Comparison of ENCODE assay signal across 12 mouse cellular contexts in genomic region chr5:27220116-27220515, GRCm38 (mm10).
"Had no signal": no experiment of that assay in that cellular context is flagged by ENCODE, and none has a peak within 500 bp of the region (broad histone marks: within the 10 kb centered on the region; RNA-seq: fewer than 3 reads in every experiment).

No protein-coding gene starts in this region.

- H3K27me3 ChIP-seq: kidney, embryonic 15.5 days; liver, embryonic 13.5 days; midbrain, embryonic 12.5 days had no signal

- H3K9me3 ChIP-seq: kidney, embryonic 15.5 days; liver, embryonic 13.5 days; midbrain, embryonic 12.5 days had no signal

- ATAC-seq: liver, postnatal 0 days had no signal

- H3K9ac ChIP-seq: kidney, embryonic 15.5 days; liver, embryonic 13.5 days; liver, postnatal 0 days; midbrain, embryonic 12.5 days had no signal

- H3K4me1 ChIP-seq: kidney, embryonic 15.5 days; liver, embryonic 13.5 days; midbrain, embryonic 12.5 days had no signal

- H3K4me2 ChIP-seq: kidney, embryonic 15.5 days; liver, embryonic 13.5 days; midbrain, embryonic 12.5 days had no signal

- H3K4me3 ChIP-seq: kidney, embryonic 15.5 days; liver, embryonic 13.5 days; midbrain, embryonic 12.5 days had no signal

- H3K27ac ChIP-seq: kidney, embryonic 15.5 days; liver, embryonic 13.5 days; midbrain, embryonic 12.5 days; stomach, postnatal 0 days had no signal

- H3K36me3 ChIP-seq: kidney, embryonic 15.5 days; liver, embryonic 13.5 days; midbrain, embryonic 12.5 days had no signal

- DNase-seq: kidney, adult 2 months; kidney, postnatal 14 days; left cerebral cortex, postnatal 4 days; liver; liver, embryonic 13.5 days; liver, postnatal 0 days; lung, postnatal 36 days; right cerebral cortex, adult 18-20 months; thymus, postnatal 4 days had no signal
